Mouse (Mus musculus): ENCODE results near the gene Dcun1d2. TPM values are rescaled to one million over a fixed set of nuclear protein-coding genes. Genes with fewer than 3 reads are reported as not detected.
A peak's percentile ranks its signal among the peaks of the same experiment; 100 is the strongest.
"Not testable (repeated sequence)": the region's sequence is repeated elsewhere in the genome, so short reads cannot be mapped to it uniquely, and the experiment has no call there.

The Dcun1d2 gene
- polyA plus RNA-seq (2015; fragmentation: Nextera tagmentation; extraction: Ambion mirVana) = 29.4 and 29.7 TPM in 2 replicates

GRCm38 (mm10) chr8:13287692-13288623, at the start of gene Dcun1d2, which contains the start of gene Tmco3:
Gene Dcun1d2, minus strand, starts transcription at chr8:13288131.
Gene Tmco3, plus strand, starts transcription at chr8:13288190.
- under 1% methylated on average over 79 of the region's 79 CpGs for WGBS

GRCm38 (mm10) chr8:13337678-13338077, 49.7 kb upstream of the Dcun1d2 start:
- H3K9me3 ChIP-seq (replicated peaks) = no peaks in the 10 kb centered on the region
- no peak overlapping the region for H3K9ac ChIP-seq
- 78% methylated on average over 3 of the region's 3 CpGs for WGBS

More at GRCm38 (mm10) chr8:13287692-13288623, at the start of gene Dcun1d2, which contains the start of gene Tmco3:
- peak within 1 kb of the TSS; percentile 81 for H3K27ac ChIP-seq (replicated peaks)
- no peaks in the 10 kb centered on the region for H3K9me3 ChIP-seq (replicated peaks)
- peak within 1 kb of the TSS; percentile 87 for H3K4me2 ChIP-seq (replicated peaks)
- ATAC-seq (ENCODE audit: insufficient number of reproducible peaks, low FRiP score, low TSS enrichment, low read depth) = peak; percentile 93
- H3K36me3 ChIP-seq = peaks cover 7% of the 10 kb centered on the region; the same call in 1 of the 2 replicates
- peaks cover 14% of the 10 kb centered on the region for H3K4me1 ChIP-seq
- peak within 1 kb of the TSS; percentile 59 for H3K9ac ChIP-seq
- H3K27me3 ChIP-seq = no peaks in the 10 kb centered on the region
- peak within 1 kb of the TSS; percentile 84 for H3K4me3 ChIP-seq (replicated peaks)

GRCm38 (mm10) chr8:13337245-13337644, 49.3 kb upstream of the Dcun1d2 start:
- H3K27ac ChIP-seq (replicated peaks); ATAC-seq (ENCODE audit: insufficient number of reproducible peaks, low FRiP score, low TSS enrichment, low read depth); H3K4me2 ChIP-seq (replicated peaks); H3K9me3 ChIP-seq (replicated peaks); H3K9ac ChIP-seq; H3K27me3 ChIP-seq; H3K4me3 ChIP-seq (replicated peaks): not testable (repeated sequence)
- 78% methylated on average over 6 of the region's 6 CpGs for WGBS
- Histone ChIP-seq H3K4me1 (peaks cover 19% of the 10 kb centered on the region), H3K36me3 (peaks cover 16% of the 10 kb centered on the region)

More at GRCm38 (mm10) chr8:13337678-13338077, 49.7 kb upstream of the Dcun1d2 start:
- peak overlapping the region; percentile 74; the same call in 1 of the 2 replicates for H3K4me2 ChIP-seq (replicated peaks)
- peak overlapping the region; percentile 83 for H3K4me3 ChIP-seq (replicated peaks)
- ATAC-seq (ENCODE audit: insufficient number of reproducible peaks, low FRiP score, low TSS enrichment, low read depth) = no peak
- H3K36me3 ChIP-seq = peaks cover 20% of the 10 kb centered on the region
- no peaks in the 10 kb centered on the region for H3K27me3 ChIP-seq
- no peak overlapping the region; the same call in 1 of the 2 replicates for H3K27ac ChIP-seq (replicated peaks)
- peaks cover 19% of the 10 kb centered on the region for H3K4me1 ChIP-seq

- Histone ChIP-seq H3K9me3 (replicated peaks) (no peaks in the 10 kb centered on the region), H3K4me3 (replicated peaks) (no peak overlapping the region), H3K4me2 (replicated peaks) (no peak overlapping the region), H3K36me3 (no peaks in the 10 kb centered on the region), H3K4me1 (0 out of 2 replicates have a peak, but pooled peaks cover 3% of the 10 kb centered on the region), H3K9ac (no peak overlapping the region), H3K27me3 (no peaks in the 10 kb centered on the region), H3K27ac (replicated peaks) (no peak overlapping the region)
- no peak for ATAC-seq (ENCODE audit: insufficient number of reproducible peaks, low FRiP score, low TSS enrichment, low read depth)
- 39% methylated on average over 1 of the region's 1 CpGs for WGBS
Observed at GRCm38 (mm10) chr8:13334671-13335070, 46.7 kb upstream of the Dcun1d2 start.

GRCm38 (mm10) chr8:13326598-13326997, 38.7 kb upstream of the Dcun1d2 start:
- Histone ChIP-seq H3K4me2 (replicated peaks) (no peak overlapping the region), H3K4me1 (no peaks in the 10 kb centered on the region), H3K4me3 (replicated peaks) (no peak overlapping the region), H3K27me3 (no peaks in the 10 kb centered on the region), H3K27ac (replicated peaks) (no peak overlapping the region), H3K9ac (no peak overlapping the region), H3K9me3 (replicated peaks) (no peaks in the 10 kb centered on the region), H3K36me3 (peaks cover 8% of the 10 kb centered on the region; the same call in 1 of the 2 replicates)
- ATAC-seq (ENCODE audit: insufficient number of reproducible peaks, low FRiP score, low TSS enrichment, low read depth) = no peak
- 35% methylated on average over 5 of the region's 5 CpGs for WGBS

- WGBS = 90% methylated on average over 10 of the region's 10 CpGs
- H3K4me3 ChIP-seq (replicated peaks) = no peak overlapping the region
- H3K36me3 ChIP-seq = peaks cover 53% of the 10 kb centered on the region
- H3K4me1 ChIP-seq = no peaks in the 10 kb centered on the region
- no peak overlapping the region for H3K9ac ChIP-seq
- no peak overlapping the region for H3K27ac ChIP-seq (replicated peaks)
- ATAC-seq (ENCODE audit: insufficient number of reproducible peaks, low FRiP score, low TSS enrichment, low read depth) = no peak
- no peak overlapping the region for H3K4me2 ChIP-seq (replicated peaks)
- no peaks in the 10 kb centered on the region for H3K27me3 ChIP-seq
- no peaks in the 10 kb centered on the region for H3K9me3 ChIP-seq (replicated peaks)
Observed at GRCm38 (mm10) chr8:13316671-13317070, 28.7 kb upstream of the Dcun1d2 start.

- H3K27ac ChIP-seq (replicated peaks) = no peak overlapping the region
- H3K9me3 ChIP-seq (replicated peaks) = no peaks in the 10 kb centered on the region
- H3K4me3 ChIP-seq (replicated peaks) = no peak overlapping the region
- no peaks in the 10 kb centered on the region for H3K27me3 ChIP-seq
- no peak overlapping the region for H3K9ac ChIP-seq
- WGBS = 84% methylated on average over 3 of the region's 3 CpGs
- peaks cover 59% of the 10 kb centered on the region for H3K36me3 ChIP-seq
- no peak overlapping the region for H3K4me2 ChIP-seq (replicated peaks)
- H3K4me1 ChIP-seq = no peaks in the 10 kb centered on the region
- ATAC-seq (ENCODE audit: insufficient number of reproducible peaks, low FRiP score, low TSS enrichment, low read depth) = no peak
Observed at GRCm38 (mm10) chr8:13314922-13315321, 27.0 kb upstream of the Dcun1d2 start.

GRCm38 (mm10) chr8:13306916-13307315, 19.0 kb upstream of the Dcun1d2 start:
- no peak for ATAC-seq (ENCODE audit: insufficient number of reproducible peaks, low FRiP score, low TSS enrichment, low read depth)
- no peak overlapping the region for H3K27ac ChIP-seq (replicated peaks)
- H3K27me3 ChIP-seq = no peaks in the 10 kb centered on the region
- H3K4me1 ChIP-seq = no peaks in the 10 kb centered on the region
- no peak overlapping the region for H3K9ac ChIP-seq
- H3K4me2 ChIP-seq (replicated peaks) = no peak overlapping the region
- H3K36me3 ChIP-seq = peaks cover 67% of the 10 kb centered on the region
- 83% methylated on average over 9 of the region's 9 CpGs for WGBS
- no peak overlapping the region for H3K4me3 ChIP-seq (replicated peaks)
- no peaks in the 10 kb centered on the region for H3K9me3 ChIP-seq (replicated peaks)

GRCm38 (mm10) chr8:13306309-13306909, 18.5 kb upstream of the Dcun1d2 start:
- Histone ChIP-seq H3K36me3 (peaks cover 71% of the 10 kb centered on the region), H3K9ac (no peak overlapping the region), H3K4me3 (replicated peaks) (no peak overlapping the region), H3K4me2 (replicated peaks) (no peak overlapping the region), H3K9me3 (replicated peaks) (no peaks in the 10 kb centered on the region), H3K4me1 (no peaks in the 10 kb centered on the region), H3K27me3 (no peaks in the 10 kb centered on the region), H3K27ac (replicated peaks) (no peak overlapping the region)
- no peak for ATAC-seq (ENCODE audit: insufficient number of reproducible peaks, low FRiP score, low TSS enrichment, low read depth)
- WGBS = 86% methylated on average over 7 of the region's 7 CpGs

GRCm38 (mm10) chr8:13305884-13306283, 18.0 kb upstream of the Dcun1d2 start:
- no peak overlapping the region for H3K27ac ChIP-seq (replicated peaks)
- no peaks in the 10 kb centered on the region for H3K4me1 ChIP-seq
- H3K4me2 ChIP-seq (replicated peaks) = no peak overlapping the region
- no peaks in the 10 kb centered on the region for H3K27me3 ChIP-seq
- no peak for ATAC-seq (ENCODE audit: insufficient number of reproducible peaks, low FRiP score, low TSS enrichment, low read depth)
- H3K9ac ChIP-seq = no peak overlapping the region
- 96% methylated on average over 4 of the region's 4 CpGs for WGBS
- peaks cover 71% of the 10 kb centered on the region for H3K36me3 ChIP-seq
- H3K9me3 ChIP-seq (replicated peaks) = no peaks in the 10 kb centered on the region
- H3K4me3 ChIP-seq (replicated peaks) = no peak overlapping the region

- Histone ChIP-seq H3K9me3 (replicated peaks) (no peaks in the 10 kb centered on the region), H3K27me3 (no peaks in the 10 kb centered on the region), H3K36me3 (peaks cover 71% of the 10 kb centered on the region), H3K4me2 (replicated peaks) (no peak overlapping the region), H3K9ac (no peak overlapping the region), H3K4me3 (replicated peaks) (no peak overlapping the region), H3K27ac (replicated peaks) (no peak overlapping the region), H3K4me1 (no peaks in the 10 kb centered on the region)
- 93% methylated on average over 6 of the region's 6 CpGs for WGBS
- no peak for ATAC-seq (ENCODE audit: insufficient number of reproducible peaks, low FRiP score, low TSS enrichment, low read depth)
Observed at GRCm38 (mm10) chr8:13305459-13305858, 17.5 kb upstream of the Dcun1d2 start.
